11 mouse cellular contexts compared by ENCODE assay signal in the genomic region with DNA sequence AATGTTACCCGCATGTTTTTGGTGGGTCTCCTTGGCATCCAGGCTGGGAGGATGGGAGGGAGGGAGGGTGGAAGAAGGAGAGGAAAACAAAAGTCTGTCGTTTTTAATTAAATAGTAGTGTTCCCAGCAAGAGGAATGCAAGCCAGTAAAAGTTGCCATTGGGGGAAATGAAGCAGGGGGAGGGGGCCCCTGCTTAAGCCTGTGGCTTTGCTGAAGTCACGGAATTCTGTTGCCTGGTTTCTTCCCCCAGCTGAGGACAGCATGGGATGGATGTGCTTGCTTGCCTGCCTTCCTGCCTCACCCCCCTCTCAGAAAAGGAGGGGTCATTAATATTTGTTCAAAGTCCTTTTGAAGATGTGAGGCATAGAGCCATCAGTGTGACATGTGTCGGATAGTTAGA. TPM values are rescaled to one million over a fixed set of nuclear protein-coding genes. Genes with fewer than 3 reads are reported as not detected.
DNase-seq lines count a peak whose midpoint lies in the region; ATAC-seq and TF ChIP-seq lines count a peak whose summit lies in the region.
"Had no signal": no experiment of that assay in that cellular context is flagged by ENCODE, and none has a peak within 500 bp of the region (broad histone marks: within the 10 kb centered on the region; RNA-seq: fewer than 3 reads in every experiment).

No protein-coding gene starts in this region.

- DNase-seq in retina, postnatal 1 day, result peak; percentile 31
- no peak for DNase-seq in retina, embryonic 14.5 days (ENCODE audit: low spot score)
- no peak for DNase-seq in forebrain, postnatal 0 days
- no peak for DNase-seq in urinary bladder, adult 18-20 months (ENCODE audit: low spot score in 2 of 2)
- DNase-seq in layer of hippocampus, postnatal 25 days (ENCODE audit: extremely low spot score in 1 of 2, low spot score in 1 of 2), result no peak
- DNase-seq in cerebellum, adult 9-10 months, result no peak
- DNase-seq: adrenal gland, postnatal 36 days had no signal

- no peak overlapping the region for H3K4me3 ChIP-seq in forebrain, postnatal 0 days (ENCODE audit: low read depth, low read length)
- peak overlapping the region; percentile 84 for H3K4me3 ChIP-seq in limb, embryonic 15.5 days
- H3K4me3 ChIP-seq: left cerebral cortex, adult 2 months had no signal

- no peaks in the 10 kb centered on the region for H3K36me3 ChIP-seq in forebrain, postnatal 0 days (ENCODE audit: insufficient read depth)
- 0 out of 2 replicates have a peak, but pooled peaks cover 5% of the 10 kb centered on the region for H3K36me3 ChIP-seq in limb, embryonic 15.5 days

- no peak for ATAC-seq in forebrain, postnatal 0 days
- no peak for ATAC-seq in limb, embryonic 15.5 days (ENCODE audit: insufficient number of reproducible peaks, low FRiP score, low TSS enrichment, low read depth)

- WGBS in forebrain, postnatal 0 days, result 16% methylated on average over 4 of the region's 4 CpGs
- 18% methylated on average over 4 of the region's 4 CpGs for WGBS in limb, embryonic 15.5 days

- TF ChIP-seq CTCF in forebrain, postnatal 0 days (IDR thresholded peaks at IDR 0.05; ENCODE audit: low read depth), result no peak

- no peaks in the 10 kb centered on the region for H3K27me3 ChIP-seq in forebrain, postnatal 0 days (ENCODE audit: insufficient read depth, low read length)
- peaks cover 7% of the 10 kb centered on the region; the same call in 1 of the 2 replicates for H3K27me3 ChIP-seq in limb, embryonic 15.5 days

- no peaks in the 10 kb centered on the region for H3K9me3 ChIP-seq in forebrain, postnatal 0 days (ENCODE audit: low read length)
- H3K9me3 ChIP-seq in limb, embryonic 15.5 days, result no peaks in the 10 kb centered on the region
- H3K9me3 ChIP-seq: heart, embryonic 10.5 days had no signal

- H3K4me1 ChIP-seq in forebrain, postnatal 0 days (ENCODE audit: insufficient read depth), result no peaks in the 10 kb centered on the region; the same call in none of the 2 replicates
- peaks cover 73% of the 10 kb centered on the region for H3K4me1 ChIP-seq in limb, embryonic 15.5 days

- no peak overlapping the region for H3K27ac ChIP-seq in forebrain, postnatal 0 days (ENCODE audit: low read depth, low read length)
- peak overlapping the region; percentile 50; the same call in 1 of the 2 replicates for H3K27ac ChIP-seq in limb, embryonic 15.5 days
- H3K27ac ChIP-seq: heart, embryonic 10.5 days; left cerebral cortex, adult 2 months had no signal

- peak overlapping the region; percentile 99 for H3K4me2 ChIP-seq in forebrain, postnatal 0 days (ENCODE audit: low read depth)
- peak overlapping the region; percentile 91 for H3K4me2 ChIP-seq in limb, embryonic 15.5 days

- H3K9ac ChIP-seq in forebrain, postnatal 0 days, result no peak overlapping the region
- no peak overlapping the region for H3K9ac ChIP-seq in limb, embryonic 15.5 days

RNA-seq across cellular contexts. Expression of a gene that starts 3.0 kb away (rescaled TPM):
- 18.8 and 22.8 TPM in 2 replicates for total RNA-seq in forebrain, postnatal 0 days (2014; rRNA removed)
- 30.5 and 33.6 TPM in 2 replicates for polyA plus RNA-seq in forebrain, postnatal 0 days (2015; fragmentation: Nextera tagmentation; extraction: Ambion mirVana)
- 63.5 and 67.2 TPM in 2 replicates for polyA plus RNA-seq in limb, embryonic 15.5 days (2015; fragmentation: Nextera tagmentation; extraction: Ambion mirVana)
- 10 to 100 TPM; 10.8 to 15.0 TPM for total RNA-seq in layer of hippocampus, postnatal 25 days (2021)
- total RNA-seq: MEL had no signal
